Mouse (Mus musculus): ENCODE measurements around the gene AY761185.
"Not testable (repeated sequence)": the region's sequence is repeated elsewhere in the genome, so short reads cannot be mapped to it uniquely, and the experiment has no call there.

AY761185 gene

GRCm38 (mm10) chr8:20944610-20945009 lies at the start of gene AY761185:
TSS of gene AY761185 (minus strand) at chr8:20944710.
- no peak for DNase-seq (ENCODE audit: low read depth)

- DNase-seq (ENCODE audit: low read depth) = not testable (repeated sequence)
Measured at GRCm38 (mm10) chr8:20994042-20994441, 49.5 kb upstream of the AY761185 start.

DNA sequence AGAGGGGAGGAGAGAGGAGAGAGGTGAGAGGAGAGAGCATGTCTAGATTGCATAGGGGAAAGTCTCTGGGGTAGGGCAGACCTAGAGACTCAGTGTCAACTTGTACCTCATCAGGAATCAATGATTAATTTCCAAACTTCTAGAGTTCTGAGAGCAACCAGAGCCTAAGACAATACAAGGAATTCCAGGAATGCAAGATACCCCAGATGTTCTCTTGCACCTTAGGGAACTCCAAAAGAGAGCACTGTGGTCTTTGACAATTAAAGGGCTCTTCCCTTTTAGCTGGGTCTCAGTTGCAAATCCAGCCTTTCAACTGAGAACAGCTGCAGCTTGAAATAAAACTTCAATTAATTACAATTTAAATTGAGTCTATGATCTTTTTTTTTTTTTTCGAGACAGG lies 35.3 kb upstream of the AY761185 start:
- DNase-seq (ENCODE audit: low read depth) = no peak

DNA sequence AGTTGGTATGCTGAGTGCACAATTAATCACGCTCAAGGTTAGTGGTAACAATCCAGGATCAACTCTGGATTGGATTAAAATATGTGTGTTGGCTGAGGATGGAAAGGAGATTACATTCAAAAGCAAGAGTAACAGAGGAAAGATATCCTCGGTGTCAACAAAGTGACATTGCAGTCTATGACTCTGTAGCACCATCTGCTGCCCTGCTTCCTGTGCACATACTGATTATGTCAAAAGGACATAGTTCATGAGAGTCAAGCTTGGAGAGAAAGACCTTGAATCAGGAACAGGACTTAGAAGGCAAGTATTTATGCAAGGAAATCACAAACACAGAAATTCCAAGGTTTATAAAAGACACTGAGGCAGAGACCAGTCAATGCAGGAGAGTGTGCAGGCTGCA lies 20.0 kb upstream of the AY761185 start:
- DNase-seq (ENCODE audit: low read depth) = no peak

GRCm38 (mm10) chr8:20921971-20922370 lies 22.5 kb downstream of the AY761185 start, which contains the start of gene Gm6040:
TSS of gene Gm6040 (minus strand) at chr8:20922071.
- DNase-seq (ENCODE audit: low read depth) = no peak

GRCm38 (mm10) chr8:20912288-20912687 lies 32.2 kb downstream of the AY761185 start:
- DNase-seq (ENCODE audit: low read depth) = no peak

DNA sequence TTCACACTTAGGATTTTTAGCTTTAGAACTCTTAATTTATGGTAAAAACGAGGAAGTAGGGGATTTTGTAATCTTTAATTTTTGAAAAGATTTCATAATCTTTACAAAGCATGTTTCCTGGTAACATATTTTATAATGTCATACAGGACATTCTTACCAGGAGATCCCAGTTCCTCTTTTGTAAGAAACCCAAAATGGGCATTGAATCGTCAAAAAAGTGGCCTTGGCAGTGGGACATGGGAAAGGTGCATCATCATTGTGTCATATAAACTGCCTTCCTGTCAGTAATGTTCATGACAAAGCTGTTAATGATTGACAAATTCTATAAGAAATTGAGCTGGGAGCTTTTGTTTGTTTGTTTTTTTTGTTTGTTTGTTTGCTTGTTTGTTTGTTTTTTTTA lies 36.3 kb downstream of the AY761185 start:
- no peak for DNase-seq (ENCODE audit: low read depth)

DNA sequence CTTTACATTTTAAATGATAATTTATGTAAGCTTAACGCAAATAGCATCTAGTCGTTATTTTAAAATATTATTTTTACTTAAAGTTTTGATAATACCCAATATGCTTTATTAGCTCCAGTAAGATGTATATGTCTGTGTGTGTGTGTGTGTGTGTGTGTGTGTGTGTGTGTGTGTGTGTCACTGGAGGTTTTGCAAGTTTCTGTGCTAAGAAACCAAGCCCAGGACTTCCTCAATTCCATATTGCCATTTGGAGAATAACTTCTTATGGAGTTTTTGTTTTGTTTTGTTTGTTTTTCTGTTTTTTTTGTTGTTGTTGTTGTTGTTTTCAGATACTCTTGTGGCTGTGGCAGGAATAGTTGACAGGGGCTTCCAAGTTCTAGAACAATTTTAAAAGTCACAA lies 37.4 kb downstream of the AY761185 start:
- no peak for DNase-seq (ENCODE audit: low read depth)

DNA sequence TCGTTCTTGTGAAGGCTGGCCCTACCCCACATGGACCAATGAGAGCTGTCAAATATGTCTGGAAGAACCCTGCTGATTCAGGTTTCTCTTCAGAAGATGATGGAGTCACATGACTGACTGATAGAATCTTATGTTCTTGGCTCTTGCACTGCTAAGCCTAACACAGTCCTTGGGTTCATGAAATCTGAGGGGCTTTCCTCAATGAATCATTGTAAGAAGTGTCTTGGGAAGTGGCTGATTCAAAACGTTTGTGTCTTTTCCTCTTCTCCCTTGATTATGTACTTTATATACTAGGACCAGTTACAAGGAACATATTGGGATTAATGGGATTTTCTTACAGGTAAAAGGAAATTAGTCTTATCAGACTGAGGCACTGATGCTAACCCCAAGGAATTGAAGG lies 42.0 kb downstream of the AY761185 start, which contains the start of gene Gm15056:
Gm15056 (minus strand) TSS at position 101 of the 400 bp plus-strand sequence.
- no peak for DNase-seq (ENCODE audit: low read depth)
